Mouse (Mus musculus) layer of hippocampus, postnatal 14 days (tissue): ENCODE results near the gene Naaladl2. TPM values are rescaled to one million over a fixed set of nuclear protein-coding genes. Genes with fewer than 3 reads are reported as not detected.

Experiments
- DNase-seq, 2 experiments: peaks; one replicate each; pipeline ENCODE4 v3.0.0; 2021 to 2022; ENCODE audit warnings: low spot score in 2 of 2, mixed read lengths in 1 of 2
- total RNA-seq, 2 experiments: library from RNA; stranded (reverse); gene quantifications; 2 replicates each; pipeline ENCODE4 v1.2.3; 2021

The Naaladl2 gene
- total RNA-seq, 2 experiments from 2014 or later: 2.6 to 2.8 TPM

GRCm38 (mm10) chr3:24982111-24982510 is 161.9 kb downstream of the Naaladl2 start:
- no peak for DNase-seq

DNA sequence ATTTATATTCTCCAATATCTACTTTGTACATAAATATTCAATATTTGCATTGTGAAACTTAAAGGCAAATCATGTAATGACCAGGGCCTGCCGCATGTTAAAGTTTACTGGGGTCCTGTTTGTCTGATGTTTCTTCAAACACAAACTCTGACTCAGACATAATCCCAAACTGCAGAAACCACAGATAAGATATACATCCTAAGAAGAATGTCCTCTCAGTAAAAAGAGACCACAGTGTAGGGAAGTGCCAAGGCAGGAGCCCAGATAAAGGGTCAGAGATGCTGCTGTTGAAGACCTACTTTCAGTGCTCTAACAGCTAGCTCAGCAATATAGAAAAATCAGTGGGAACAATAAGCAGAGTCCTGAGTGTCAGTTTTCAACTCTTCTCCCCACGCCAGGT is 201.9 kb downstream of the Naaladl2 start:
- no peak for DNase-seq

DNA sequence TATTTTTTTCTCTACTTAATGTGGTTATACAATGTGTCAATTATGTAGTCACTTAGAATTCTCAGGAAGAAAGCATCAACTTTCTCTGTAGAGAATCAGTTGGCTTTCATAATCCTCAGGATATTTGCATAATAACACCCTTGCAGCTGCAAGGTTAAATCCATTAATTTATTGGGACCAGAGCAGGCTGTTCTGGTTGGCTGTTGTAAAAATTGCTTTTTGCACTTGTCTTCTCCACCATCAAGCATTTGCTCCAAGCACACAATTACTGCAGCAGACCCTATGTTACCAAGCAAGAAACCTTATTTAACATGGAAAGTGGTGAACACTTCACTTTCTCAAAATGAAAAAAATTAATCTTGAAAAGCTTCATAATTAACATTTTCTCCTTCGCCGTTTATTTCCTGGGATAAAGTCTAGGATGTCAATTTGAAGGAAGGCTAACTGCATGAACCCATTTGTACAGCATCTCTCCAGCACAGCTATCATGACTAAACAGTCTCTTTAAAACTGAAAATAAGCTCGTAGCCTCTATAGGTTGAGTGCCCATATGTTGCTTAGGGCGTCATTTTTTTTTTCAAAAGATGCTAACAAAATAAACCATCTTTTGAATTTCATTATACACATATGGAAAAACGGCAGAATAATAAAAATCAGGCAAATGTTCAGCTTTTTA is 205.4 kb downstream of the Naaladl2 start:
- DNase-seq: no peak

GRCm38 (mm10) chr3:24921811-24922210 is 222.2 kb downstream of the Naaladl2 start:
- no peak for DNase-seq

DNA sequence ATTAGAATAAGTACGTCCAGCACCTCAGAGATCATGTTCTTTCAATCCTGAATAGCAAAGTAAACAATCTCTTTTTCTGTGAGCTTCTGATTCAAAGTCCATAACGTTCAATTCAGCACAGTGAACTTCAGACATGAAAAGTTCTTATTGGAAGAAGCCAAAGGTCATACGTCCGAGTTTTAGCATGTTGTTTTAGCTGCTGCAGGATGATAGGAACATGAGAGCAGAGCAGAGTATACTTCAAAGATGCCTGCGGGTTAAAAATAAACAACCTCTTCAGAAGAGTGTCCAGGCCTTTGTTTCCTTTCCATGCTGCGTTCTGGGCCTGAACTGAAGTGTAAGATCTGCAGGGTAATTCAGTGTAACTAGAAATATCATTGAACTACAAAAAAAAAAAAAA is 222.7 kb downstream of the Naaladl2 start:
- no peak for DNase-seq

GRCm38 (mm10) chr3:24905425-24905960 is 238.6 kb downstream of the Naaladl2 start:
- peak in 1 of 2 experiments; percentile 12 for DNase-seq

DNA sequence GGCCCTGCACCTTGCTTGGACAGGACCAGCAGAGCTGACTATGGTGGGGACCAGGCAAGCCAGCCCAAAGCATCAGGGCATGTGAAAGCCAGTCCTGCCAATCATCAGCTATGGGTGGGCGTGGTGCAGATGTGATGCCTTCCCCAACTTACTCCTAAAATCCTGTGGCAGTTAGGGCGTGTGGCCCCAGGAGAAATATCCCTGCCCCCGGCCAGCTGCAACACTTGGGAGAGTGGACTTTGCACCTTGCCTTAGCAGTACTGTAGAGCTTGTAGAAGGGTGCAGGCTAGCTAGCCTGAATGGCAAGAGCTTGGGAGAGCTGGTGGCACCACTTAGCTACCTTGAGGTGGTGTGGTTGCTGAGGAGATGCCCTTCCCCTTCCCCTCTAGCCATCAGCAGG is 255.3 kb downstream of the Naaladl2 start:
- DNase-seq: no peak

DNA sequence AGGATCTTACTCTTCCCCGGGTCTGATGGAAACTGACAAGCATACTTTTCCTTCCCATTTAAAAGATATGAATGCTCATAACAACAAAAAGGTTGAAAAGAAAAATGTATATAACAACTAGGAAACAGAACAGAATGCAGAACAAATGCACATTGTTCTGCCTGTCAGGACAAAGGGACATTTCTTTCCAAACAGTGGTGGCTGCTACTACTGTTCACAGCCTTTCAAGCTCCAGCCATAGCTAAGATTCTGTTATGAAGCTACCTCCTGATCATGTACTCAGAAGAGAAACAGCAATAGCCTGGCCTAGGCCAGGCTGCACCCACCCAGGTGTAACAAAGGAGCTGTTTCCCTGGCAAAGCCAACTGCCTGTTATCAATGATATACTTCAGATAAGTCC is 271.8 kb downstream of the Naaladl2 start:
- DNase-seq: no peak

- no peak for DNase-seq
Observed at GRCm38 (mm10) chr3:24852936-24853335, 291.1 kb downstream of the Naaladl2 start.

DNA sequence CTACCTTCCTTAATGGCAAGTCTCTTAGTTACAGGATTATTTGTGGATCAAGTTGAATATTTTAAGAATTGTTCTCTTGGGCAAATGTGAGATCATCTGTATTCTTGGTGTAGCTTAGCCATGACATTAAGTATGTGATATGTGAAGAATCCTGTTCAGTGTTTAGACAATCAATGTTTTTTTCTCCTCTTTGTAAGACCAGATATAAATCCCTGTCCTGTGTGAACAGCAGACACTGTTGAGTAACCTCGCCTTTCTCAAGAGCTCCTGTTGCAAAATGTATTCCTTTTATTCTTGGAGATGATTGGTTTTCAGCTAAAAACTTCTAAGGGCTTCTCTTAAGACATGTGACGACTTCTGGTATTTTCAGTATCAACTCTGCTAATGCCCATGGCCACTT is 347.3 kb downstream of the Naaladl2 start:
- no peak for DNase-seq

GRCm38 (mm10) chr3:24787451-24788148 is 356.5 kb downstream of the Naaladl2 start:
- no peak for DNase-seq

DNA sequence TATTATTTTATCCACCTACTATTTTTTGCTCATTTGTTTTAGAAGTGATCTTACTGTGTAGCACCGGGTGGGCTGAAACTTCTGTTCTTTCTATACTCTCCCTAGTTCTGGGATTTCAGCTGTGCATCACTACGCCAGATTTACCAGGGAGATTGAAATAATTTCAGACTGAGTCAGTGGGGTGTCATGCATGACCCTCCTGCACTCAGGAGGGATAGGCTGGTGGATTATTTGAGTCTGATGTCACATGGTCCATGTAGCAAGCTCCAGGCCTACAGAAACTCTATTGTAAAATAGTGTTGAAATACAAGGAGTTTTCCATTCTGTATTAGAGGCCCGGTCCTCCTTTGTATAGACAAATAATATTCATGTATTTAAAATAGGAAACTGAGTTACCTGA is 360.0 kb downstream of the Naaladl2 start:
- no peak for DNase-seq

DNA sequence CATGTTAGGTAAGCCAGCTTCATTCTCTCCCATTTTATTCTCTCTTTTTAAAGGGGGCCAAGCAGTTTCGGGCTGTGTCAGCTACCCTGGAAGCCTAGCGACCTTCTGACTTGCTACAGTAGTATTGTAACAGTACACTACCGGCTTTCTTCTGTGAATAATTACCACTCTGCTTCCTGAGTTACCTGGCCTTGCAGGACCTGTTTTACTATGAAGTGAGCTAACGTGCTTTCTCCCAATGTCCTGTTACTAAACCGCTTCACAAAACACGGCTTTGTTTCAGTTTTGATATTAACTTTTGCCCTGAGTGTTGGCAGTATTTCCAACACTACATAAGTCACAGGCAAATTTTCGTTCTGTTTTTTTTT is 360.6 kb downstream of the Naaladl2 start:
- DNase-seq: no peak

GRCm38 (mm10) chr3:24782784-24783461 is 361.1 kb downstream of the Naaladl2 start:
- DNase-seq: no peak

- no peak for DNase-seq
Observed at GRCm38 (mm10) chr3:24781687-24782086, 362.4 kb downstream of the Naaladl2 start.

GRCm38 (mm10) chr3:24778416-24778815 is 365.6 kb downstream of the Naaladl2 start:
- DNase-seq: no peak

GRCm38 (mm10) chr3:24749055-24749454 is 395.0 kb downstream of the Naaladl2 start:
- no peak for DNase-seq

GRCm38 (mm10) chr3:24747182-24747856 is 396.7 kb downstream of the Naaladl2 start:
- no peak for DNase-seq

GRCm38 (mm10) chr3:24743946-24744345 is 400.1 kb downstream of the Naaladl2 start:
- DNase-seq: no peak

- DNase-seq: peak in 1 of 2 experiments; percentile 6
Observed at GRCm38 (mm10) chr3:24719181-24719749, 424.8 kb downstream of the Naaladl2 start.

- DNase-seq: no peak
Observed at GRCm38 (mm10) chr3:24714770-24715169, 429.3 kb downstream of the Naaladl2 start.
